Mouse (Mus musculus) right cerebral cortex, postnatal 10 days (tissue): ENCODE measurements around the gene Aacs.

ENCODE experiments used
- DNase-seq, 2 experiments: peaks; one replicate each; pipeline ENCODE4 v3.0.0; 2021; ENCODE audit warnings: low spot score in 2 of 2

Gene Aacs

GRCm38 (mm10) chr5:125493093-125493423, 17.4 kb downstream of the Aacs start:
- no peak for DNase-seq

GRCm38 (mm10) chr5:125495655-125496054, 20.0 kb downstream of the Aacs start:
- DNase-seq: no peak

GRCm38 (mm10) chr5:125497821-125498600, 22.4 kb downstream of the Aacs start:
- peak; percentile 82 to 83 for DNase-seq

- DNase-seq: no peak
Measured at GRCm38 (mm10) chr5:125501505-125501904, 25.9 kb downstream of the Aacs start.

- no peak for DNase-seq
Measured at GRCm38 (mm10) chr5:125502186-125502585, 26.6 kb downstream of the Aacs start.

- DNase-seq: no peak
Measured at GRCm38 (mm10) chr5:125503628-125504027, 28.0 kb downstream of the Aacs start.

- no peak for DNase-seq
Measured at GRCm38 (mm10) chr5:125504692-125505091, 29.1 kb downstream of the Aacs start.

GRCm38 (mm10) chr5:125505968-125506367, 30.4 kb downstream of the Aacs start:
- no peak for DNase-seq

GRCm38 (mm10) chr5:125507582-125507981, 32.0 kb downstream of the Aacs start:
- DNase-seq: no peak

- no peak for DNase-seq
Measured at GRCm38 (mm10) chr5:125508006-125508405, 32.4 kb downstream of the Aacs start.

GRCm38 (mm10) chr5:125509541-125509940, 33.9 kb downstream of the Aacs start:
- DNase-seq: no peak

- peak in 1 of 2 experiments; percentile 76 for DNase-seq
Measured at GRCm38 (mm10) chr5:125515006-125515405, 39.4 kb downstream of the Aacs start.

GRCm38 (mm10) chr5:125518640-125519039, 43.0 kb downstream of the Aacs start:
- peak in 1 of 2 experiments; percentile 74 for DNase-seq

- DNase-seq: peak in 1 of 2 experiments; percentile 54
Measured at GRCm38 (mm10) chr5:125520930-125521590, 45.4 kb downstream of the Aacs start.

- DNase-seq: no peak
Measured at GRCm38 (mm10) chr5:125523361-125523760, 47.7 kb downstream of the Aacs start.

GRCm38 (mm10) chr5:125525516-125525915, 49.9 kb downstream of the Aacs start:
- no peak for DNase-seq

GRCm38 (mm10) chr5:125526464-125526863, 50.9 kb downstream of the Aacs start:
- no peak for DNase-seq

- DNase-seq: peak; percentile 82 to 89
Measured at GRCm38 (mm10) chr5:125529109-125529508, 53.5 kb downstream of the Aacs start.

- DNase-seq: peak; percentile 66 to 69
Measured at GRCm38 (mm10) chr5:125531634-125532033, 56.0 kb downstream of the Aacs start, which contains the start of gene Tmem132b. TSS of gene Tmem132b (plus strand) at chr5:125531774.

- DNase-seq: peak; percentile 82
Measured at GRCm38 (mm10) chr5:125532191-125532544, 56.6 kb downstream of the Aacs start.

GRCm38 (mm10) chr5:125532545-125533224, 57.1 kb downstream of the Aacs start:
- DNase-seq: peak in 1 of 2 experiments; percentile 78

GRCm38 (mm10) chr5:125533225-125533900, 57.7 kb downstream of the Aacs start:
- DNase-seq: peak in 1 of 2 experiments; percentile 73
